Mouse (Mus musculus) layer of hippocampus, postnatal 36 days (tissue): Measurements from ENCODE around the gene Rxrg. TPM values are rescaled to one million over a fixed set of nuclear protein-coding genes. Genes with fewer than 3 reads are reported as not detected.
A peak's percentile ranks its signal among the peaks of the same experiment; 100 is the strongest.

Source experiments
- DNase-seq, 2 experiments: peaks; one replicate each; pipeline ENCODE4 v3.0.0; 2022
- total RNA-seq, 2 experiments: library from RNA; stranded (reverse); gene quantifications; 2 replicates each; pipeline ENCODE4 v1.2.3; 2021

Rxrg gene
- total RNA-seq, 2 experiments from 2014 or later, result 6.3 to 6.7 TPM

- DNase-seq, result no peak
Measured at GRCm38 (mm10) chr1:167648670-167649069, 50.5 kb downstream of the Rxrg start.

DNA sequence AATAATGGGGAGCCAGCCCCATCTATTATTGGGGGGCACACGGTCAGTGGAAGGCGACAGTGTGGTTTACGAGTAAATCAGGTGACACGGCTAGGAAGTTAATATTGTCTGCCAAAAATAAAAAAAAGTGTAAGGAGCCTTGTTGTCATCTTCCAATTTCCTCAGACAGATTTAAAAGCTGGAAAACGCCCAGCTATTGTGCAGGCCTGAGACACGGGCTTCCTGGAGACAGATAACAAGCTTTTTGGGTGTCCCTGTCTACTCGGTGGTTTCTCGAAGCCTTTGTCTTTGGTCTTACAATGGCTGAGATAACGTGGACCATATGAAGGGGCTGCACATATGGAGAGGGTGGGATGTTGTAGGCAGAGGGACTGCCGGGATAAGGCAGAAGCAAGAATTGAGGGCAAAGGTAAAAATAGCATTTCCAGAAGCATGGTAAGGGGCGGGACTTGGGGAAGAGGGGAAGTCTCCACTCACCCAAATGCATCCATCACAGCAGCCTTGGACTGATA is 51.0 kb downstream of the Rxrg start:
- no peak for DNase-seq

- no peak for DNase-seq
Measured at GRCm38 (mm10) chr1:167652336-167652735, 54.2 kb downstream of the Rxrg start.

GRCm38 (mm10) chr1:167659065-167659464 is 60.9 kb downstream of the Rxrg start:
- DNase-seq, result no peak

DNA sequence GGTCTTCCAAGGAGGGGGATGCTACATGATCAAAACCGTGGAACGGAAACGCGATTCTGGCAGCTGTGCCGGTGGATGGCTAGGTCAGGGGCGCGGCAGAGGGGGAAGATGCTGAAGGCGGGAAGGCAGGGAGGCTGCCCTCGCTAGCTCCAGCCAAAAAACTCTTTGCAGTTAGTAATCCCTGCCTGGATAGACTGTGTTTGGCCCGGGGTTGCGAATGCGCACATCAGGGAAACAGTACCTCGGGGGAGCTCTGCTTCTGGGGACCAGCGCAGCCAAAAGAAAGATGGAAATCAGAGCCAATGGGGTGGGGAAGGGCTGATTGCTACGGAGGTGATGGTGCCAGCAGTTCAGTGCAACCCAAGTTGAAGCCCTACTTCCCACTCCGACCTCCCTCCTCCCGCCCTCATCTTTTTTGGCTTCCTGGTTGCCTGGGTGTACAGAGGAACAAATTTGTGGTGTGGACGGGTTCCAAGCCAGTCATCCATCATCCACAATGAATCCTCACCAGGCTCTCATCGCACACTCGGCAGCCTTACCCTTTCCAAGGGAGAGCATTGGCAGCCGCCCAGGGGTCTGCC is 62.4 kb downstream of the Rxrg start:
- peak; percentile 27 to 35 for DNase-seq

GRCm38 (mm10) chr1:167661123-167661522 is 62.9 kb downstream of the Rxrg start:
- DNase-seq, result no peak

DNA sequence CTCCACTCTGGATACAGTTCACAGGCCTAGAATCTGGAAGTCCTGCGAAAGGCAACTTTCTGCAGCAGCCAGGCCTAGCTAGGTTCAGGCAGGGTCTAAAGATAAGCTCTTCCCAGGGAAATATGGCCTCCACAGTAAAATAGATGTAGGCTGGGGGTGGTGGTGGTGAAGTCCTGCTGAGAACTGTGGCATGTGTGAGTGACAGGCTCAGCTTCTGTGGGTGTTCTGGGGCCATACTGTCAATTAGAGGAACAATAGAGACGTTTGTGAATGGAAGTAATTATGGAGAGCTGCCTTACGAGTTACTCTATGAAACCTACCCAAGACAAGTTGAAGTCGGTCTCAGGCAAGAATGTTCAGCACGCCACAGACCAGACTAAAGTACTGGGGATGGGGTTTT is 65.0 kb downstream of the Rxrg start:
- no peak for DNase-seq

GRCm38 (mm10) chr1:167669796-167670195 is 71.6 kb downstream of the Rxrg start:
- DNase-seq, result peak; percentile 26 to 37

GRCm38 (mm10) chr1:167672433-167672987 is 74.3 kb downstream of the Rxrg start:
- DNase-seq, result no peak

- DNase-seq, result no peak
Measured at GRCm38 (mm10) chr1:167679061-167679460, 80.9 kb downstream of the Rxrg start.

- no peak for DNase-seq
Measured at GRCm38 (mm10) chr1:167688001-167688346, 89.8 kb downstream of the Rxrg start.

- DNase-seq, result no peak
Measured at GRCm38 (mm10) chr1:167688347-167689231, 90.4 kb downstream of the Rxrg start.

GRCm38 (mm10) chr1:167689232-167689261 is 90.9 kb downstream of the Rxrg start, which contains the start of gene Lmx1a:
Lmx1a (plus strand) TSS chr1:167689237.
- no peak for DNase-seq

Other genes starting within 250 kb of the Rxrg start
- 10 to 100 TPM; 20.1 to 24.5 TPM for gene Aldh9a1, start 248.4 kb upstream of the Rxrg start, total RNA-seq
- 10 to 100 TPM; 68.7 to 70.9 TPM for gene Mgst3, start 204.5 kb upstream of the Rxrg start, total RNA-seq
- gene Lrrc52, start 131.6 kb upstream of the Rxrg start, total RNA-seq, result not detected
- under 1 TPM; 0.18 to 0.22 TPM for gene Lmx1a, start 90.9 kb downstream of the Rxrg start, total RNA-seq